Mouse (Mus musculus) midbrain, embryonic 14.5 days (tissue): ENCODE measurements at regions not wholly inside any gene's neighbourhood (a gene's known extent, or its start where the extent isn't known, plus 50 kb on each side); places are given as distances from the start of the nearest gene placed in this dataset.

Source experiments
- ATAC-seq: fragments of 200-750 bp; cut with Nextera tagmentation; 2 replicates; pipeline ENCODE4 v1.8.0; 2017; ENCODE audit warnings: moderate number of reproducible peaks, moderate library complexity; ENCODE audit not compliant: low FRiP score, low TSS enrichment
- DNase-seq: peaks from one replicate; pipeline ENCODE4 v3.0.0-alpha.2; 2015
- H3K27ac ChIP-seq: fragments of 300-500 bp; sonication (generic); replicated peaks from 2 replicates; pipeline ENCODE4 v1.5.1; 2014; ENCODE audit warnings: mild to moderate bottlenecking, low read depth, low read length, moderate library complexity
- H3K27me3 ChIP-seq: fragments of 300-500 bp; sonication (generic); 2 replicates; pipeline ENCODE4 v1.6.1; 2014; ENCODE audit warnings: low read length, control low read depth, mixed read lengths; ENCODE audit not compliant: control insufficient read depth, insufficient read depth
- H3K36me3 ChIP-seq: fragments of 300-500 bp; sonication (generic); 2 replicates; pipeline ENCODE4 v1.6.1; 2014; ENCODE audit warnings: low read length, control low read depth; ENCODE audit not compliant: control insufficient read depth, insufficient read depth
- H3K4me1 ChIP-seq: fragments of 300-500 bp; sonication (generic); 2 replicates; pipeline ENCODE4 v1.6.1; 2014; ENCODE audit warnings: mild to moderate bottlenecking, antibody characterized with exemption, low read length, control low read depth; ENCODE audit not compliant: control insufficient read depth, insufficient read depth
- H3K4me2 ChIP-seq: fragments of 300-500 bp; sonication (generic); 2 replicates; pipeline ENCODE4 v1.6.1; 2014; ENCODE audit warnings: mild to moderate bottlenecking, low read length, moderate library complexity
- H3K4me3 ChIP-seq: fragments of 300-500 bp; sonication (generic); replicated peaks from 2 replicates; pipeline ENCODE4 v1.5.1; 2014; ENCODE audit warnings: low read depth, low read length
- H3K9ac ChIP-seq: fragments of 300-500 bp; sonication (generic); replicated peaks from 2 replicates; pipeline ENCODE4 v1.6.1; 2014; ENCODE audit warnings: mild to moderate bottlenecking, low read length, moderate library complexity
- H3K9me3 ChIP-seq: fragments of 300-500 bp; sonication (generic); 2 replicates; pipeline ENCODE4 v1.6.1; 2016; ENCODE audit warnings: low read length, control low read depth, mixed read lengths; ENCODE audit not compliant: control insufficient read depth
- WGBS: fragments of 180-500 bp; shearing (Covaris S2); extraction: QIAGEN DNeasy Blood & Tissue Kit; methylation state at CpG from one replicate; pipeline ENCODE4 v1.1.7; 2014; 5-methylcytosine and 5-hydroxymethylcytosine counted together

DNA sequence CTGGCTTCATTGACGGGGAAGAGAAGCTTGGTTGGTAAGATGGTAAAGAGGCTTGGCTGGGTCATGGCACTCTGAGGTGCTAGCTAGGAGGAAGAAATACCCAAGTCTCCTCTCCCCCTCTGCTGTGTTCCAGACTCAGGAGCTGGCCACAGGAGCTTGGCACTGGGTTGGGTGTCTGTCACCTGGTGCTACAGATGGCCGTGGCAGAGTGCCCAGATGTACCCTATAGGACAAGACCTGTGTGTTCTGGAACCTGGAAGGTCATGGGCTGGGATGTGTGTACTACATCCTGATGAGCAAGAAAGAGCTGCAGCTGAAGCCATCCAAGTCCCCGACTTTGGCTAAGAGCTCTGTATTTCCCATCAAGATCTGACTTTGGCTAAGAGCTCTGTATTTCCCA lies 72.4 kb downstream of the Nupl2 start:
- no peaks in the 10 kb centered on the region for H3K27me3 ChIP-seq
- no peaks in the 10 kb centered on the region for H3K9me3 ChIP-seq
- no peak overlapping the region for H3K4me3 ChIP-seq
- no peak overlapping the region for H3K9ac ChIP-seq
- no peaks in the 10 kb centered on the region for H3K4me1 ChIP-seq
- DNase-seq (no peak), ATAC-seq (no peak)
- no peak overlapping the region for H3K4me2 ChIP-seq
- WGBS = 88% methylated on average over 3 of the region's 3 CpGs
- no peaks in the 10 kb centered on the region for H3K36me3 ChIP-seq
- no peak overlapping the region for H3K27ac ChIP-seq

DNA sequence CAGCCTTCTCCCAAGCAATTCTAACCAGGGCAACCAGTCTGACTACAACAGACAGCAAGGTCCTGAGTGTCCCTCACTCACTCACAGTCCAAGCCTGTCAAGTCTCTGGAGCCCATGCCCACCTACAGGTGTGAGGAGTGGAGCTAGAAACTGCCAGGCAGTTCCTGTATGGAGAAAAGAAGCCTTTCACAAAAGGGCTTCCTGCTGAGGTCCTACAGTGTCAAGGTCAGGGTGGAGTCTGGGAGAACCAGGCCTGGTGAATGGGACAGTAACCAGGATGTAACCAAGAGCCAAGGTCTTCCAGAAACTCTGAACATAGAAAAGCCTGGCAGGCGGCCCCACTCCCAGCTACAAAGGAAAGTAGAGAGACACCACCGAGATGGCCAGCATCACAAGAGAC lies 74.2 kb downstream of the Nupl2 start:
- Histone ChIP-seq H3K9me3 (no peaks in the 10 kb centered on the region), H3K9ac (no peak overlapping the region), H3K4me3 (no peak overlapping the region), H3K27ac (no peak overlapping the region), H3K4me2 (no peak overlapping the region), H3K27me3 (no peaks in the 10 kb centered on the region), H3K4me1 (no peaks in the 10 kb centered on the region), H3K36me3 (no peaks in the 10 kb centered on the region)
- WGBS = 75% methylated on average over 2 of the region's 2 CpGs
- DNase-seq (no peak), ATAC-seq (no peak)

DNA sequence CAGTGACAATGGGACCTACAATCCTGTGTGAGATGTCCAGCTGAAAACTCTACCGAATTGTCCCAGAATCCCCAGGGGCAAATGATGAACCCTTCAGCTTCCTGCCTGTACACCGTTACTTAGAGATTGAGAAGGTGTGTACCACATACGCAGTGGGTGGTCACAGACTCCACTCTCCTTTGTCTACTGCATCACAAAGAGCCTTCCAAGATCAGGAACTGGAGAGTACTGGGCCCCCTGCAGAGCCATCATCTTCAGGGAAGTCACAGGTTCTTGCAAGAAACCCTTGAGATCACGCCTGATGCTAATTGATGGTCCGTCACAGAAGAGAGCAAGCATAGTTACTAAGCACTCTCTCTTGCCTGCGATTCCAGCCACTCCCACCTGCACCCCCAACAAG lies 79.4 kb downstream of the Nupl2 start:
- ATAC-seq (no peak), DNase-seq (no peak)
- H3K27me3 ChIP-seq = no peaks in the 10 kb centered on the region
- no peaks in the 10 kb centered on the region for H3K36me3 ChIP-seq
- no peak overlapping the region for H3K4me2 ChIP-seq
- no peak overlapping the region for H3K9ac ChIP-seq
- 90% methylated on average over 6 of the region's 6 CpGs for WGBS
- H3K4me3 ChIP-seq = no peak overlapping the region
- no peaks in the 10 kb centered on the region for H3K4me1 ChIP-seq
- H3K9me3 ChIP-seq = no peaks in the 10 kb centered on the region
- H3K27ac ChIP-seq = no peak overlapping the region

DNA sequence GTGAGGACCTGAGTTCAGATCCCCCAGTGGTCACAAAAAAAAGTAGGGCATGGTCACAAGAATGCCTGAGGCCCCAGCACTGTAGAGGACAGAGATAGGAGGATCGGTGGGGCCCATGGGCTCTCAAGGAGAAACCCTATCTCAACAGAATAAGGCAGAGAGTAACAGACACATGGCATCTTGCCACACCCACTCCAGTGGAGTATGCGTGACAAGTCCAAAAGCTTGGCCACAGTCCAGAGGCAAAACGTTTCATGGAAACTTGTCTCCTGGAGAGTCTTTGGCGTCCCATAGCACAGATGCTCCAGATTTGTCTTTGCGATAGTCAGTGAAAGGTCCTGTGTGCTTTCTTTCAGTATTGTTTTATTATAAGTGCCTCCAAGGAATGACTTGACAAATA lies 90.7 kb downstream of the Nupl2 start:
- H3K9me3 ChIP-seq = 0 out of 2 replicates have a peak, but pooled peaks cover 3% of the 10 kb centered on the region
- H3K27me3 ChIP-seq = no peaks in the 10 kb centered on the region
- no peak overlapping the region for H3K4me3 ChIP-seq
- H3K27ac ChIP-seq = no peak overlapping the region
- ATAC-seq = no peak
- H3K9ac ChIP-seq = no peak overlapping the region
- no peaks in the 10 kb centered on the region for H3K36me3 ChIP-seq
- H3K4me2 ChIP-seq = no peak overlapping the region
- WGBS = 92% methylated on average over 5 of the region's 5 CpGs
- H3K4me1 ChIP-seq = no peaks in the 10 kb centered on the region
- no peak for DNase-seq

DNA sequence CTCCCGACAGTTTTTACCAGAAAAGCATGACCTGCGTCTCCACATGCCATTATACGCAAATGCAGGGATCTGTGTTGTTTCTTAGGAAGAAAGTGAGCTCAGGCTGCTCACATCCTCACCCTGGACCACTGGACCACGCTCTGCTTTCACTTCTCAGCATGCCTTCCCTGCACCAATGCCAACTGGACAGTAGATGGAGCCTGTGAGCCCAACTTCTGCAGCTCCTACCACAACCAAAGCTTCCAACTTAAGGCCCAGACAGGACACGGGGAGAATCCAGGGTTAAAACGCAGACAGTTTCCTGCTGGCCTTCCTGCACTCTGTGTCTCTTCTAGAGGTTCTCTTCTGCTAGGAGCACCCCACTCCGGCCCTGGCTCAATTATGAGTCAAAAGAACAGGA lies 90.3 kb downstream of the Kcnh2 start:
- no peak overlapping the region for H3K27ac ChIP-seq
- WGBS = 13% methylated on average over 7 of the region's 7 CpGs
- no peaks in the 10 kb centered on the region for H3K36me3 ChIP-seq
- no peaks in the 10 kb centered on the region for H3K27me3 ChIP-seq
- H3K4me1 ChIP-seq = no peaks in the 10 kb centered on the region
- DNase-seq = peak; percentile 88
- no peak overlapping the region for H3K9ac ChIP-seq
- H3K4me2 ChIP-seq = no peak overlapping the region
- no peak for ATAC-seq
- H3K4me3 ChIP-seq = no peak overlapping the region
- 0 out of 2 replicates have a peak, but pooled peaks cover 3% of the 10 kb centered on the region for H3K9me3 ChIP-seq

DNA sequence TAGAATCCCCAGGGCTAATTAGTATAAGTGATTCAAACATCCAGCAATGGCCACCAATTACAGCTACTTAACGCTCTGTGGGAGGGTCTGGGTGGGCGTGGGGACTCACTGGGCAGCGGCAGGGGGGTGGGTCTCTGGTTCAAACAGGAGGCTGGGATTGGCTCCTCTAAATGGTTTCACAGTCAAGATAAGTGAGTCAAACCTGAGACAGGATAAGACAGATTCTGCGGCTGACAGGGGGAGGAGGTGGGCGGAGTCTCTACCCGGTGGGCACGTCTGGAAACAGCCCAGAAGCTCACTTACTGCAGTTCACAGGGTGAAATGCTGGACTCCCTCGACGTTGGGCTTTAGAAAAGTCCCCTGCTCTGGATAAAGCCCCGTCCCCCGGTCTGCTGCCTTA lies 89.3 kb downstream of the Kcnh2 start:
- WGBS = 15% methylated on average over 11 of the region's 11 CpGs
- Histone ChIP-seq H3K4me1 (0 out of 2 replicates have a peak, but pooled peaks cover 3% of the 10 kb centered on the region), H3K36me3 (no peaks in the 10 kb centered on the region), H3K9ac (no peak overlapping the region), H3K9me3 (0 out of 2 replicates have a peak, but pooled peaks cover 3% of the 10 kb centered on the region), H3K4me3 (no peak overlapping the region), H3K27me3 (no peaks in the 10 kb centered on the region), H3K27ac (no peak overlapping the region), H3K4me2 (no peak overlapping the region)
- DNase-seq (no peak), ATAC-seq (no peak)

DNA sequence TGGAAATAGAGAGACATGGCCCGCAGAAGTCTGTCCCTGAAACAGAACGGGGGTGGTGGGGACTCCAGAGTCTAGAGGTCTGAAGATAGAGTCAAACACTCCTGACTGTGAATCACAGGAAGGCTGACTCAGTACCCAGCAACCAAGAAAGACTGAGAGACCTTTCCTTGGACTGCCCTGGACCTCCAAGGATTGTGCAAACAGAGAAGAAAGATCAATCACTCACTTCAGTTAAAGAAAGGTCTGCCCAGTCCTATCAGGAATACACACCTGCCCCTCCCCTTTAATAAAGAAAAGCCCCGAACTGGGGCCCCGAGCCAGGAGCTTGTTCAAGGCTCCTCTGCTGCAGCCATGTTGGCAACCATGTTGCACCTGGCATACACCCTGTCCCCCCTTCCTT lies 87.3 kb downstream of the Kcnh2 start:
- ATAC-seq (no peak), DNase-seq (no peak)
- H3K4me2 ChIP-seq = no peak overlapping the region
- H3K36me3 ChIP-seq = no peaks in the 10 kb centered on the region
- H3K27me3 ChIP-seq = no peaks in the 10 kb centered on the region
- no peaks in the 10 kb centered on the region for H3K9me3 ChIP-seq
- 0 out of 2 replicates have a peak, but pooled peaks cover 3% of the 10 kb centered on the region for H3K4me1 ChIP-seq
- no peak overlapping the region for H3K27ac ChIP-seq
- no peak overlapping the region for H3K4me3 ChIP-seq
- 80% methylated on average over 4 of the region's 4 CpGs for WGBS
- no peak overlapping the region for H3K9ac ChIP-seq

DNA sequence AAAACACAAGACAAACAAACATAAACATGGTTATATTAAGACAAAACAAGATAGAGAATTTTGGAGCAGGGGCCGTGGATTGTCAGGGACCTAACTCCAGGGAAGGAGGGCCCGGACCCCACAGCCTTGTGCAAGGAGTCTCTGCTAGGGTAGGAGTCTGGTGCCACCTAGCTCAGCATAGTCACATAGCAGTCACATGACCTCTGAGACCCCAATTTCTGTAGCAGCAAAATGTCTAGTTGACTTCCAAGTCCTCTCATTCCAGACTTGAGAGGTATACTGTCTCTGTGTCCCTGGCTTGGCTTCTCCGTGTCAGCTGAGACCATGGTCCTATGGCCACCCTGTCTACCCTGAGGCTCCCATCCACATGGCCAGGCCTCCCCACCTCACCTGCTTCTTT lies 86.0 kb downstream of the Kcnh2 start:
- no peak for DNase-seq
- WGBS = 84% methylated on average over 3 of the region's 3 CpGs
- Histone ChIP-seq H3K4me1 (0 out of 2 replicates have a peak, but pooled peaks cover 3% of the 10 kb centered on the region), H3K9ac (no peak overlapping the region), H3K9me3 (no peaks in the 10 kb centered on the region), H3K36me3 (no peaks in the 10 kb centered on the region), H3K4me2 (no peak overlapping the region), H3K27ac (no peak overlapping the region), H3K4me3 (no peak overlapping the region), H3K27me3 (no peaks in the 10 kb centered on the region)
- no peak for ATAC-seq

DNA sequence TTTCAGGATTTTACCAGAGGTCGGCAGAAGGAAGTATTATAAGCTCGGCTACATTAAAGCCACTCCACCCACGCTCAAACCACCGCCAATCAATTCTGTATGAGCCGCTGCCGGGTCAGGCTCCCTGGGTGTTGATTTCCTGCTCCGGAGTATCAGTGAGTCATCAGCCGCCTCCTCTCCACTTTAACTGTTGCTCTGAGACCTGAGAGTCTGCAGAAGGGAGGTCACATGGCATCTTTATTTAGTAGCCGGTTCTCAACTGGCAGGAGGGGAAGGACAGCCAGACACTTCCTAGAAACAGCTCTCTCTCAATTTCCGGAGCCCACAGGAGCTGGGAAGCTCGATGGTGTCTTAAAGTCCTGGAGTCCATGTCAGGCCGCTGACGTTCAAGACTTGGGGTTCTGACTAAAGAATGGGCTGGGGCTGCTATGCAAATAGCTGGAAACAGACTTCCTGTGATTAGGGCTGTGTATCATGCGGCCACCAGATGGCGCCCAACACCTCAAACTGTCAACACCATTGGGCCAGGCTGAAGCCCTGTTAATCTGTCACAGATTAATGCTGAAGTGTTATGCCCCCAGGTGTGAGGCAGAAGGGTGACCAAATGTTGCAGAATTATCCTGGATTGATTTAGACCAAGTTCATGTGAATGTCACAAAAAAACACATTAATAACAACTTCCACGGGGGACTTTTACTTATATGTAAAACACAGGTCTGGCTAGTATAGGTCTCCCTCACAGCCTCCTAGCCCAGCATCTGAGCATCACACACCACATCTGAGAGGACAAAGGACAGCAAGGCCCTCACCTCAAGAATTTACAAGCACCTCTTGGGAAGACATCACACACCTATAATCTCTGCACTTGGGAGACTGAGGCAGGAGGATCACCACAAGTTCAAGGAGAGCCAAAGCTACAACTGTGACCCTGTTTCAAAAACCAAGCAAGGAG lies 84.8 kb downstream of the Kcnh2 start:
- H3K9ac ChIP-seq = no peak overlapping the region
- peak overlapping the region; percentile 48 for H3K4me2 ChIP-seq
- ATAC-seq (peak; percentile 77; the same call in 1 of the 2 replicates), DNase-seq (peak; percentile 92)
- H3K4me1 ChIP-seq = 0 out of 2 replicates have a peak, but pooled peaks cover 3% of the 10 kb centered on the region
- H3K36me3 ChIP-seq = no peaks in the 10 kb centered on the region
- H3K4me3 ChIP-seq = no peak overlapping the region
- no peak overlapping the region for H3K27ac ChIP-seq
- no peaks in the 10 kb centered on the region for H3K27me3 ChIP-seq
- no peaks in the 10 kb centered on the region for H3K9me3 ChIP-seq
- 18% methylated on average over 16 of the region's 16 CpGs for WGBS
